Comparison of ENCODE assay signal across 8 mouse cellular contexts in the genomic region with DNA sequence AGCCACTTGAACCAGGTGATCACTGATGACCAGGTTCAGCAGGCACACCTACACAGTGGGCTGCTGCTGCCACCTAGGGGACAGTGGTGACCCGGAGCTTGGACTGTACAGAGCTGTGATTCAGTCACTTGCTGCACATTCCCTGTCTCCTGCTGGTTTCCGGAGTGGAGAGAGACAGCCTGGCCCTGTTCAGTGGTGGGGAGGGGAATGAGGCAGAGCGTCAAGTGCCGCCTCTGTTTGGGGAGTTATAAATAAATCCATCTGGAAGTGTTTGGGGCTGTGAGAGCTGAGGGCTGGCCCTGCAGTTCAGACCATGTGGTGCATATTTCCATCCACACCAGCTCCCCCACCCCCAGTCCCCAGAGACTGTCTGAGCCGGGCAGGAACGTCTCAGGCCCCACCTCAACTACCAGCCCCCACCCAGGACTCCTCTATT.
A peak's percentile ranks its signal among the peaks of the same experiment; 100 is the strongest.
DNase-seq lines count a peak whose midpoint lies in the region; ATAC-seq and TF ChIP-seq lines count a peak whose summit lies in the region.

No protein-coding gene starts in this region.

- ATAC-seq in CD4-positive, CD25-positive, alpha-beta regulatory T cell, adult 4 months = peak; percentile 54
- ATAC-seq in forebrain, embryonic 12.5 days (ENCODE audit: low FRiP score) = peak; percentile 81; the same call in 1 of the 2 replicates
- ATAC-seq in heart, embryonic 15.5 days (replicated peaks; ENCODE audit: insufficient number of reproducible peaks, insufficient read depth, low FRiP score, low read depth) = peak; percentile 92
- peak; percentile 86 for ATAC-seq in kidney, postnatal 0 days (replicated peaks; ENCODE audit: low FRiP score, low read depth)
- peak; percentile 53; the same call in 1 of the 2 replicates for ATAC-seq in neural tube, embryonic 12.5 days (ENCODE audit: low FRiP score, low read depth)

- H3K36me3 ChIP-seq in forebrain, embryonic 12.5 days (replicated peaks) = no peaks in the 10 kb centered on the region
- H3K36me3 ChIP-seq in heart, embryonic 15.5 days = no peaks in the 10 kb centered on the region
- H3K36me3 ChIP-seq in kidney, postnatal 0 days (ENCODE audit: insufficient read depth, low read length) = no peaks in the 10 kb centered on the region
- H3K36me3 ChIP-seq in liver, adult 2 months (ENCODE audit: control insufficient read depth, insufficient read depth, low read length) = no peaks in the 10 kb centered on the region
- H3K36me3 ChIP-seq in neural tube, embryonic 12.5 days = no peaks in the 10 kb centered on the region

- H3K9me3 ChIP-seq in forebrain, embryonic 12.5 days = no peaks in the 10 kb centered on the region
- H3K9me3 ChIP-seq in heart, embryonic 15.5 days (replicated peaks) = no peaks in the 10 kb centered on the region
- no peaks in the 10 kb centered on the region for H3K9me3 ChIP-seq in kidney, postnatal 0 days (replicated peaks; ENCODE audit: low read length)
- H3K9me3 ChIP-seq in neural tube, embryonic 12.5 days = no peaks in the 10 kb centered on the region

- H3K79me2 ChIP-seq in liver, adult 2 months (ENCODE audit: control insufficient read depth, insufficient read depth, low read length) = no peaks in the 10 kb centered on the region

- no peak overlapping the region for H3K4me3 ChIP-seq in forebrain, embryonic 12.5 days (replicated peaks)
- H3K4me3 ChIP-seq in heart, embryonic 15.5 days = no peak overlapping the region
- no peak overlapping the region for H3K4me3 ChIP-seq in kidney, postnatal 0 days (replicated peaks; ENCODE audit: low read depth, low read length)
- H3K4me3 ChIP-seq in liver, adult 2 months (ENCODE audit: insufficient read depth, low read depth, low read length) = no peak overlapping the region
- no peak overlapping the region for H3K4me3 ChIP-seq in neural tube, embryonic 12.5 days

- DNase-seq in brain, embryonic 14.5 days (ENCODE audit: low read depth) = peak; percentile 63
- peak; percentile 75 for DNase-seq in kidney, postnatal 0 days (ENCODE audit: low spot score)
- DNase-seq in liver, adult 2 months (ENCODE audit: extremely low read depth, low read depth, low spot score) = peak; percentile 45
- peak; percentile 51 for DNase-seq in thymus, postnatal 25 days

- no peak for TF ChIP-seq POLR2A in brain, embryonic 14.5 days (IDR thresholded peaks at IDR 0.05; ENCODE audit: borderline replicate concordance, extremely low read depth, insufficient read depth, insufficient read length, poor library complexity, severe bottlenecking)
- no peak for TF ChIP-seq POLR2A in liver, adult 2 months (IDR thresholded peaks at IDR 0.05; ENCODE audit: extremely low read depth, insufficient read depth, low read length)

- WGBS in forebrain, embryonic 12.5 days = 23% methylated on average over 6 of the region's 6 CpGs
- 11% methylated on average over 6 of the region's 6 CpGs for WGBS in heart, embryonic 15.5 days
- 37% methylated on average over 6 of the region's 6 CpGs for WGBS in kidney, postnatal 0 days
- whole genome bisulfite sequencing in liver, adult 2 months = 8% methylated on average over 6 of the region's 6 CpGs
- 12% methylated on average over 6 of the region's 6 CpGs for WGBS in neural tube, embryonic 12.5 days

- H3K4me1 ChIP-seq in forebrain, embryonic 12.5 days = no peaks in the 10 kb centered on the region
- peaks cover 21% of the 10 kb centered on the region for H3K4me1 ChIP-seq in heart, embryonic 15.5 days (replicated peaks)
- no peaks in the 10 kb centered on the region for H3K4me1 ChIP-seq in kidney, postnatal 0 days (replicated peaks; ENCODE audit: insufficient read depth, low read length)
- peaks cover 5% of the 10 kb centered on the region; the same call in 1 of the 2 replicates for H3K4me1 ChIP-seq in liver, adult 2 months (ENCODE audit: control insufficient read depth, insufficient read depth, low read length)
- no peaks in the 10 kb centered on the region for H3K4me1 ChIP-seq in neural tube, embryonic 12.5 days

- TF ChIP-seq CTCF in brain, embryonic 14.5 days (IDR thresholded peaks at IDR 0.05; ENCODE audit: borderline replicate concordance, extremely low read depth, insufficient read depth, insufficient read length) = peak; percentile 68
- peak; percentile 84 for TF ChIP-seq CTCF in kidney, postnatal 0 days (IDR thresholded peaks at IDR 0.05; ENCODE audit: low read depth)
- TF ChIP-seq CTCF in liver, adult 2 months (IDR thresholded peaks at IDR 0.05; ENCODE audit: low read depth, low read length) = peak; percentile 89

- H3K9ac ChIP-seq in forebrain, embryonic 12.5 days = no peak overlapping the region
- no peak overlapping the region for H3K9ac ChIP-seq in heart, embryonic 15.5 days
- no peak overlapping the region for H3K9ac ChIP-seq in kidney, postnatal 0 days (ENCODE audit: low read depth, low read length)
- H3K9ac ChIP-seq in liver, adult 2 months (ENCODE audit: low read depth, low read length) = no peak overlapping the region
- H3K9ac ChIP-seq in neural tube, embryonic 12.5 days = no peak overlapping the region

- no peak overlapping the region for H3K4me2 ChIP-seq in forebrain, embryonic 12.5 days
- 0 out of 2 replicates have a peak overlapping the region, but pooled peaks have one; percentile 4 for H3K4me2 ChIP-seq in heart, embryonic 15.5 days
- H3K4me2 ChIP-seq in kidney, postnatal 0 days (ENCODE audit: low read length) = no peak overlapping the region
- no peak overlapping the region for H3K4me2 ChIP-seq in neural tube, embryonic 12.5 days (replicated peaks)

- H3K27ac ChIP-seq in forebrain, embryonic 12.5 days = no peak overlapping the region
- peak overlapping the region; percentile 77 for H3K27ac ChIP-seq in heart, embryonic 15.5 days
- no peak overlapping the region for H3K27ac ChIP-seq in kidney, postnatal 0 days
- no peak overlapping the region for H3K27ac ChIP-seq in liver, adult 2 months (replicated peaks; ENCODE audit: insufficient read depth, low read depth, low read length)
- no peak overlapping the region for H3K27ac ChIP-seq in neural tube, embryonic 12.5 days

- peaks cover 64% of the 10 kb centered on the region for H3K27me3 ChIP-seq in forebrain, embryonic 12.5 days
- 0 out of 2 replicates have a peak, but pooled peaks cover 3% of the 10 kb centered on the region for H3K27me3 ChIP-seq in heart, embryonic 15.5 days
- H3K27me3 ChIP-seq in kidney, postnatal 0 days (ENCODE audit: insufficient read depth, low read length) = no peaks in the 10 kb centered on the region
- no peaks in the 10 kb centered on the region for H3K27me3 ChIP-seq in liver, adult 2 months (ENCODE audit: control insufficient read depth, insufficient read depth, low read length)
- peaks cover 9% of the 10 kb centered on the region; the same call in 1 of the 2 replicates for H3K27me3 ChIP-seq in neural tube, embryonic 12.5 days (replicated peaks)
